Mouse (Mus musculus): ENCODE results near the gene Il3ra. TPM values are rescaled to one million over a fixed set of nuclear protein-coding genes. Genes with fewer than 3 reads are reported as not detected.

The Il3ra gene
- polyA plus RNA-seq, 1 experiment, result 62.6 TPM

DNA sequence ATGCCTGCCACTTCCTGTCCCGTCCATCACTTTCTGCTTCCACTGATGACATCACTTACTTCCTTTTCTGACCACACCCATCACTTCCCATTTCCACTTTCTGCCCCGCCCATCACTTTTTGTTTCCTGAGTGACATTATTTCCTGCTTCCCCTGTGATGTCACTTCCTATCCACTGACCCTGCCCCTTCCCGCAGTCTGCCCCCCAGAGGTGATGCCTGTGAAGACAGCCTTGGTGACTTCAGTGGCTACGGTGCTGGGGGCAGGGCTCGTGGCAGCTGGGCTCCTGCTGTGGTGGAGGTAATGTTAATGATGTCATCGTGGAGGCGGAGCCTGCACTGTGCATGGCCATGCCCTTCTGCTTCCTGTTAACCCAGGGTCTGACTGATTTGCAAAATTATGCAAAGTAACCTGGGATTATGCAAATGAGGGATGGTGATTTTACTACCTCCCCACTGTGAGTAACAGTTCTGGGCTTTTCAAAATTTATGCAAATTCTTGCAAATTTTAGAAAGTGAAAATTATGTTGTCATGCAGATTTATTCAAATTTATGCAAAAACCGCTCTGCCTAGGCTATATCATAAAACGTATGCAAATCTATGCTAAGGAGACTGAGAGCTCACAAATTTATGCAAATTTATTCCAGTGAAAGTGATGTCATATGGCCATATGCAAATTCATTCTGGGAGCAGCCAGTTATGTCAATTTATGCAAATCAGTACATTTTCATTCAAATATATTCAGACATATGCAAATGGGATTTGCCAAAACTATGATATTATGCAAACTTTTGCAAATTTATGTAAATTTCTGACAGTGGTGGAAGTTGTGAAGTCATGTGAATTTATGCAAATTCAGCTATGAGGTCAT lies 5.9 kb downstream of the Il3ra start:
- TF ChIP-seq GATA1 (IDR thresholded peaks at IDR 0.05; ENCODE audit: low read length), result no peak

DNA sequence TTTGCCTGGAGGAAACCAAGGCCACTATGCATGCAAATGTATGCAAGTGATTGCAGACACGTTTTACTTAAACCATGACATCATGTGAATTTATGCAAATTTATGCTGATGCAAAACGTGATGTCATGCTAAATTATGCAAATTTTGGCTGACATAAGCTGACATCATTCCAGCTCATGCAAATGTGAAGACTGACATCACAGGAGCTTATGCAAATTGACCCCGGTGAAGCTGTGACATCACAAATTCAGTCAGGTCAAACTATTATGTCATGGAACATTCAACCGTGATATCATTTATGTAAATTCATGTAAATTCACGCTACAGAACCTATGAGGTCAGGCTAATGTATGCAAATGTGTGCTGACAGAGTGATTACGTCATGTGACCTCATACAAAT lies 6.5 kb downstream of the Il3ra start:
- TF ChIP-seq GATA1 (IDR thresholded peaks at IDR 0.05; ENCODE audit: low read length), result no peak

DNA sequence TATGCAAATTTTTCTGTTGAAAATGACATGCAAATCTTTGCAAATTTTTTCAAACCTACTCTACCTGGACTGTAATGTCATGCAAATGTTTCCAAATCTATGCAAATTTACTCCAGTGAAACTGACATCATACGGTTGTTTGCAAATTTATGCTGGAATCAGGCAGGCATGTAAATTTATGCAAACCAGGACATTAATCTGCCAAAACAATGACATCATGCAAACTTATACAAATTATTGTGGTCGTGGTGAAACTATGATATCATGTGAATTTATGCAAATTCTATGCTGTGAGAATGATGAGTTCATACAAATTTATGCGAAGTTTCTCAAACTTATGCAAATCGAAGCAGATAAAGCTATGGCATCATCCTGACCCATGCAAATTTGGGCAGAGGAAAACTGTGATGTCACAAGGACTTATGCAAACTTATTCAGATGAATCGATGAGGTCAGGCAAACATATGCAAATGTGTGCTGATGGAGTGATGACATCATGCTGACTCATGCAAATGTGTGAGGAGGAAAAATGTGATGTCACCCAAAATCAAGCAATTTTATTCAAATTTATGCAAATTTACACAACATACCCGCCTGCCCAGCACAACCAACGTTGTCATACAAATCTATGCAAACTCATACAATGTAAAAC lies 7.1 kb downstream of the Il3ra start:
- TF ChIP-seq GATA1 (IDR thresholded peaks at IDR 0.05; ENCODE audit: low read length), result no peak

DNA sequence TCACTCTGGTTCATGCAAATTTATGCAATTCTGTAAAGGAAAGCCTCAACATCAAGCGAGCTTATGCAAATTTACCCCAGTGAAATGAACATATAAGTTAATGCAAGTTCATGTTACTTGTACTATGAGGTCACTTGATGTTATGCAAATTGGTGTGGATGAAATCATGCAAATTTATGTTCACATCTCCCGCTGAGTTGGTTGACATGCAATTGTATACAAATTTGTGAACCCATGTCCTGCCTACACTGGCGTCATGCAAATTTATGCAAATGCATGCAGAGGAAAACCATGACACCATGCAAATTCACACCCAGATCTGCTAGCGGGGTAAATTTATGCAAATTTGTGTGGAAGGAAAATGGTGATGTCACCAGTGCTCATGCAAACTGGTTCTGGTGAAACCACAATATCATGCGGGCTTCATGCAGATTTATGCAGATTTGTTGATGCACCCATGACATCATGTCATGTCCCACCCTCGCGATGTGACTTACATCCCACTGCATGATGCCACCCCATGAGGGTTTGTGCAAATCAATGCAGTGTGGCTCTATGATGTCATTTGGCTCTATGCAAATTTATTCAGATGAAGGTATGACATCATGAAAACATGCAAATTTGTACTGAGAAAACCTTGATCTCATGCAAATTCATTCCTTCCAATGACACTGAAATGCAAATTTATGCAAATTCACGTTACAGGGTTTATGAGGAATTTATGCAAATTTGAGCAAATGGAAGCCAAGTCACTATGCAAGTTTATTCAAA lies 7.8 kb downstream of the Il3ra start:
- no peak for TF ChIP-seq GATA1 (IDR thresholded peaks at IDR 0.05; ENCODE audit: low read length)

DNA sequence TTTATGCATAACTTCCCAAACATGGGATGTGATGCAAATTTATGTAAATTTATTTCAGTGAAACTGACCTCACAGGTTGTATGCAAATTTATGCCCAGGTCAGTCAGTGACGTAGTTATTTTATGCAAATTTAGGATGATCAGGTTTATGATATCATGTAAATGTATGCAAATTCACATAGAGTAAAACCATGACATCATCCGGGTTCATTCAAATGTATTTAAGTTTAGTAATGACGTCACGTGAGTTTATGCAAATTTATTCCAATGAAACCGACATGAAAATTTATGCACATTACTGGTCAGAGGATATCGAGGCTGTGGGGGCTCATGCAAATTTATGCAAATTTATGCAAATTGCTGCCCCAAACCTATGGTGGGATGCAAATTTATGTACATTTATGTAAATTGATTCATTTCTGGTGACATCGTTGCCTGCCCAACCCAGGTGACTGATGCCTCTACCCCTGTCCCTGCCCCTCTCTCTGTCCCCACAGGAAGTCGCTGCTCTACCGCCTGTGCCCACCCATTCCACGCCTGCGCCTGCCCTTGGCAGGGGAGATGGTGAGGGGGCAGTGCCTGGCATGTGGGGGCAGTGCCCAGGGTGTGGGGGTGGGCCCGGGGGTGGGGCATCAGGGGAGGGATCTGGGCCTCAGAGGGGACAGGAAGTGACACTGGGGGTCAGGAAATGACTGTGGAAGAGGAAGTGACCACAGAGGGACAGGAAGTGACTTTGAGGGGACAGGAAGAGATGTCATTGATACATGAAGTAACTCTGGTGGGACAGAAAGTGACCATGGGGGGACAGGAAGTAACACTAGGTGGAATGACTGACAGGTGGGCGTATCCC lies 8.7 kb downstream of the Il3ra start:
- no peak for TF ChIP-seq GATA1 (IDR thresholded peaks at IDR 0.05; ENCODE audit: low read length)

DNA sequence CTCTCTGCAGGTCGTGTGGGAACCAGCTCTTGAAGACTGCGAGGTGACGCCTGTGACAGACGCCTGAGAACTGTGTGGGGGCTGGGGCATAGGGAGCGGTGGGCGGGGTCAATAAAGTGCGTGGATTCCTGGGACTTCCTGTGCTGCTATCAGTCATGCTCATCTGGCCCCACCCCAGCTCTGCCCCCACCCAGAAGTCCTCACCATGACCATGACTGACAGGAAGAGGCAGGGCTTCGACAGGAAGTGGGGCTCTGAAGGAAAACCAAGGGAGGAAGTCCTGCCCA lies 9.2 kb downstream of the Il3ra start:
- no peak for TF ChIP-seq GATA1 (IDR thresholded peaks at IDR 0.05; ENCODE audit: low read length)

DNA sequence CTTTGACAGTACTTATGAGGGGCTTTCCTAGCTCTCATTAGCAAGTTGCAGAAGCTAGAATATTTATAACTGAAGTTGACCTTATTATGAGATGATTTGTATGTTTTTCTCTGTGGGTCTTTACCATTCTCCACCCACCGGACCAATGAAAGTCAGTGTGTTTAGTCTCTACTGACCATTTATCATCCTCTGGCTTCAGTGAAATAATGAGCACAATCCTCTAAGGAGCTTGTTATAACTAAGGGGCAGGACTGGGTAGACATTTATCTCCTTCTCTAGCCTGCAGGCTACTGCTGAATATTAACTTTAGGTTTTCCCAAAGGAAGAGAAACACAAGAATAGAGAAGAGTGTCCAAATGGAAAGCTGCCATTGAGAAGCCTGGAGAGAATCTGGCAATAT lies 49.5 kb downstream of the Il3ra start:
- no peak for TF ChIP-seq GATA1 (IDR thresholded peaks at IDR 0.05; ENCODE audit: low read length)

DNA sequence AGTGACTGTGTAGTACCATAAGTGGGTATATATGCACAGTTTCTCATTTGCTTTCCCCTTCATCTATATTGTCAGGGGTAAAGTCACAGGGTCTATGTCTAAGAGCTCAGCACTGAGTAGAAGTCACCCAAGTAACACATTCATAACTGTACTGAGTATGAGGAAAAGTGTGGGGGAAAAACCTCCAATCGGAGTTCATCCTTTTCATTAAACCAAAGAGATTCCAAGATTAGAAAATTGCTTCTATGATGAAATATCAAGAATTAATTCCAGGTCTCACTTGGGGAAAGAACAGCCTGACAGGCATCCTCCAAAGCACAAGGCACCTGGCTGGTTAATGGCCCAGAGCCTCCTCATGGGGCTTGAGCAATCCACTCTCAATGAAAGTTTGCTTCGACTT lies 54.9 kb downstream of the Il3ra start, which contains the start of gene Olfr721-ps1:
TSS of gene Olfr721-ps1 (plus strand) at position 301 of the 400 bp plus-strand sequence.
- TF ChIP-seq GATA1 (IDR thresholded peaks at IDR 0.05; ENCODE audit: low read length), result no peak

Other genes with a start within 250 kb of the Il3ra start
- 73.5 and 123 TPM in 2 replicates for gene Psmd6, start 225.3 kb upstream of the Il3ra start, polyA plus RNA-seq (2012)
- gene Olfr720, start 159.4 kb upstream of the Il3ra start, polyA plus RNA-seq (2012), result not detected in 2 replicates
- not detected in 2 replicates for gene Olfr31, start 23.4 kb upstream of the Il3ra start, polyA plus RNA-seq (2012)
- not detected in 2 replicates for gene Olfr721-ps1, start 55.0 kb downstream of the Il3ra start, polyA plus RNA-seq (2012)

Data from G1E-ER4 (cell line).